Mouse (Mus musculus) mammary gland, adult 2 months (tissue): ENCODE measurements around the gene Cyp51. TPM values are rescaled to one million over a fixed set of nuclear protein-coding genes. Genes with fewer than 3 reads are reported as not detected.

ENCODE experiments used
- polyA plus RNA-seq: library from polyadenylated mRNA; depleted of rRNA; stranded (reverse); fragments of >200 nt; gene quantifications from 2 replicates; pipeline ENCODE4 v1.2.3, GENCODE M21; 2012; ENCODE audit warnings: low replicate concordance; rRNA removed

Gene Cyp51
- 26.4 and 52.1 TPM in 2 replicates for polyA plus RNA-seq

GRCm38 (mm10) chr5:4104341-4105040 is at the start of gene Cyp51:
TSS of gene Cyp51 (minus strand) at chr5:4104746.

Other genes with a start within 250 kb of the Cyp51 start
- gene Mterf1a, start 210.8 kb downstream of the Cyp51 start, polyA plus RNA-seq = 1.0 and 1.4 TPM in 2 replicates
- 9.1 and 10.6 TPM in 2 replicates for gene Akap9, start 176.7 kb downstream of the Cyp51 start, polyA plus RNA-seq
- gene Mterf1b, start 87.6 kb upstream of the Cyp51 start, polyA plus RNA-seq = 0.11 and 0.24 TPM in 2 replicates